Mouse (Mus musculus) frontal cortex, postnatal 14 days (tissue): Measurements from ENCODE around the gene Ddx27.

Experiments used
- DNase-seq, 2 experiments: peaks; one replicate each; pipeline ENCODE4 v3.0.0; 2022; ENCODE audit warnings: low spot score in 2 of 2

The Ddx27 gene

GRCm38 (mm10) chr2:167062965-167063880 lies 48.2 kb downstream of the Ddx27 start, which contains the start of gene Znfx1:
Znfx1 (minus strand) TSS chr2:167063015.
- DNase-seq: peak; percentile 93 to 97

GRCm38 (mm10) chr2:167063906-167064496 lies 49.0 kb downstream of the Ddx27 start:
- DNase-seq: no peak

- no peak for DNase-seq
These were observed 49.8 kb downstream of the Ddx27 start for GRCm38 (mm10) chr2:167064601-167065295.

- no peak for DNase-seq
These were observed 51.0 kb downstream of the Ddx27 start for GRCm38 (mm10) chr2:167066031-167066430.

- DNase-seq: no peak
These were observed 51.8 kb downstream of the Ddx27 start for GRCm38 (mm10) chr2:167066528-167067516.

- no peak for DNase-seq
These were observed 52.6 kb downstream of the Ddx27 start for GRCm38 (mm10) chr2:167067575-167067974.

GRCm38 (mm10) chr2:167070341-167070740 lies 55.3 kb downstream of the Ddx27 start:
- no peak for DNase-seq

- DNase-seq: no peak
These were observed 56.3 kb downstream of the Ddx27 start for GRCm38 (mm10) chr2:167071266-167071640.

GRCm38 (mm10) chr2:167071641-167072601 lies 56.9 kb downstream of the Ddx27 start:
- DNase-seq: peak; percentile 89 to 97

- DNase-seq: no peak
These were observed 59.6 kb downstream of the Ddx27 start for GRCm38 (mm10) chr2:167074587-167074986.

GRCm38 (mm10) chr2:167076352-167076751 lies 61.4 kb downstream of the Ddx27 start:
- DNase-seq: no peak

GRCm38 (mm10) chr2:167076759-167077158 lies 61.8 kb downstream of the Ddx27 start:
- DNase-seq: no peak

- DNase-seq: no peak
These were observed 62.4 kb downstream of the Ddx27 start for GRCm38 (mm10) chr2:167077199-167077962.

- no peak for DNase-seq
These were observed 63.5 kb downstream of the Ddx27 start for GRCm38 (mm10) chr2:167078486-167078885.

- DNase-seq: no peak
These were observed 64.0 kb downstream of the Ddx27 start for GRCm38 (mm10) chr2:167078931-167079495.

GRCm38 (mm10) chr2:167079535-167080257 lies 64.7 kb downstream of the Ddx27 start:
- DNase-seq: peak; percentile 57 to 70

- no peak for DNase-seq
These were observed 65.4 kb downstream of the Ddx27 start for GRCm38 (mm10) chr2:167080387-167080786.

- DNase-seq: no peak
These were observed 66.1 kb downstream of the Ddx27 start for GRCm38 (mm10) chr2:167081135-167081534.
